Mouse (Mus musculus) midbrain, embryonic 16.5 days (tissue): Measurements from ENCODE around the gene Colca2. TPM values are rescaled to one million over a fixed set of nuclear protein-coding genes. Genes with fewer than 3 reads are reported as not detected.

Experiments
- ATAC-seq: fragments of 200-750 bp; cut with Nextera tagmentation; 2 replicates; pipeline ENCODE4 v1.8.0; 2017; ENCODE audit warnings: moderate TSS enrichment
- H3K27ac ChIP-seq: fragments of 300-500 bp; sonication (generic); 2 replicates; pipeline ENCODE4 v1.5.1; 2014; ENCODE audit warnings: mild to moderate bottlenecking, low read length, mixed read lengths
- H3K27me3 ChIP-seq: fragments of 300-500 bp; sonication (generic); 2 replicates; pipeline ENCODE4 v1.6.1; 2014; ENCODE audit warnings: low read depth, low read length, mixed read lengths; ENCODE audit not compliant: control insufficient read depth, insufficient read depth
- H3K36me3 ChIP-seq: fragments of 300-500 bp; sonication (generic); 2 replicates; pipeline ENCODE4 v1.6.1; 2014; ENCODE audit warnings: mild to moderate bottlenecking, low read length, moderate library complexity, mixed read lengths; ENCODE audit not compliant: control insufficient read depth, insufficient read depth
- H3K4me1 ChIP-seq: fragments of 300-500 bp; sonication (generic); 2 replicates; pipeline ENCODE4 v1.6.1; 2014; ENCODE audit warnings: mild to moderate bottlenecking, low read length, mixed read lengths; ENCODE audit not compliant: control insufficient read depth, insufficient read depth
- H3K4me2 ChIP-seq: fragments of 300-500 bp; sonication (generic); 2 replicates; pipeline ENCODE4 v1.6.1; 2014; ENCODE audit warnings: mild to moderate bottlenecking, low read length, mixed read lengths
- H3K4me3 ChIP-seq: fragments of 300-500 bp; sonication (generic); 2 replicates; pipeline ENCODE4 v1.5.1; 2014; ENCODE audit warnings: low read depth, mild to moderate bottlenecking, low read length, moderate library complexity, mixed read lengths
- H3K9ac ChIP-seq: fragments of 300-500 bp; sonication (generic); 2 replicates; pipeline ENCODE4 v1.6.1; 2014; ENCODE audit warnings: low read depth, low read length, mixed read lengths
- H3K9me3 ChIP-seq: fragments of 300-500 bp; sonication (generic); replicated peaks from 2 replicates; pipeline ENCODE4 v1.6.1; 2014; ENCODE audit warnings: mild to moderate bottlenecking, low read length, mixed read lengths; ENCODE audit not compliant: control insufficient read depth, poor library complexity, severe bottlenecking
- WGBS: fragments of 180-500 bp; shearing (Covaris S2); extraction: QIAGEN DNeasy Blood & Tissue Kit; methylation state at CpG from one replicate; pipeline ENCODE4 v1.1.7; 2014; 5-methylcytosine and 5-hydroxymethylcytosine counted together
- polyA plus RNA-seq: library from polyadenylated mRNA; unstranded; fragments of >200 nt; fragmentation: Nextera tagmentation; extraction: Ambion mirVana; gene quantifications from 2 replicates; pipeline ENCODE4 v1.2.1, GENCODE M21; 2015

Colca2 gene
- polyA plus RNA-seq, 1 experiment from 2014 or later: 0.38 TPM

DNA sequence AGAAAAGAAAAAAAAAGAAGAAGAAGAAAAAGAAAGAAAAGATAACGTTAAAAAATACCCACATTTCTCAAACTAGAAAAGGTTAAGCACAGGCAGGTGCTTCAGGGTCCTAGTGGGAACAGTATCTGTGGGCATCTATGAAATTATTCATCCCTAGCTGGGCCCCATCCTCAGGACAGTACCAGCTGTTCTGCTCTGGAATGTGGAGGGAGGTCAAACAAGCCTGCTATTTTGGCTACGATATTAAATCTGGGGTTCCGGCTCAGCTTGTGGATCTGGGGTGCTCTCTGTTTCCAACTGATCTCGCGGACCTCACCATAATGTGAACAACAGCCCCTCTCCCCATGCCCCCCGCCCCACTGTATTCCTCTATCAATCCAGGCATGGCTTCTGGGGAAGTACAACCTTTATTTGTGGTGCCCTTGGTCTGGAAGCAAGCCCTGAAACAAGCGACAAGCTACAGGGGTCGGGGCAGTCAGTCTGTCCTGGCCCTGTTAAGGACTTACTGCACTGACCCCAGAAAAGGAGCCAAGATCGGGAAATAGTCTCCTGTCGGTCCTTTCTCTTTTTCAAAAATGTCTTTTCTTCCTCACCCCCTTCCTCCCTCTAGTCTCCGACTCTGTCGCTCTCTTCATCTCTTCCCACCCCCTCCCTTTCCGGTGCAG, 403 bp downstream of the Colca2 start:
- H3K27ac ChIP-seq: no peak overlapping the region
- H3K4me3 ChIP-seq: peak overlapping the region; percentile 42
- peak overlapping the region; percentile 82 for H3K4me2 ChIP-seq
- H3K9ac ChIP-seq: peak overlapping the region; percentile 58
- 22% methylated on average over 13 of the region's 13 CpGs for WGBS
- ATAC-seq: peak; percentile 8; the same call in 1 of the 2 replicates
- H3K9me3 ChIP-seq: no peaks in the 10 kb centered on the region
- peaks cover 15% of the 10 kb centered on the region; the same call in 1 of the 2 replicates for H3K4me1 ChIP-seq
- H3K27me3 ChIP-seq: peaks cover 26% of the 10 kb centered on the region
- H3K36me3 ChIP-seq: no peaks in the 10 kb centered on the region

- H3K9me3 ChIP-seq: no peaks in the 10 kb centered on the region
- no peak for ATAC-seq
- no peak overlapping the region for H3K4me2 ChIP-seq
- H3K36me3 ChIP-seq: no peaks in the 10 kb centered on the region
- no peak overlapping the region for H3K9ac ChIP-seq
- H3K4me3 ChIP-seq: no peak overlapping the region
- H3K27me3 ChIP-seq: peaks cover 21% of the 10 kb centered on the region
- peaks cover 15% of the 10 kb centered on the region; the same call in 1 of the 2 replicates for H3K4me1 ChIP-seq
- WGBS: 21% methylated on average over 4 of the region's 4 CpGs
- H3K27ac ChIP-seq: no peak overlapping the region
These were observed 3.7 kb downstream of the Colca2 start for GRCm38 (mm10) chr9:51274678-51275077.

- WGBS: 69% methylated on average over 9 of the region's 9 CpGs
- Histone ChIP-seq H3K9ac (no peak overlapping the region), H3K9me3 (no peaks in the 10 kb centered on the region), H3K27me3 (peaks cover 12% of the 10 kb centered on the region), H3K36me3 (no peaks in the 10 kb centered on the region), H3K27ac (no peak overlapping the region), H3K4me1 (peaks cover 10% of the 10 kb centered on the region; the same call in 1 of the 2 replicates), H3K4me3 (no peak overlapping the region), H3K4me2 (no peak overlapping the region)
- ATAC-seq: no peak
These were observed 4.7 kb downstream of the Colca2 start for GRCm38 (mm10) chr9:51273581-51274154.

- Histone ChIP-seq H3K27me3 (no peaks in the 10 kb centered on the region; the same call in 1 of the 2 replicates), H3K9me3 (no peaks in the 10 kb centered on the region), H3K36me3 (no peaks in the 10 kb centered on the region), H3K4me3 (no peak overlapping the region), H3K4me2 (no peak overlapping the region), H3K27ac (no peak overlapping the region), H3K4me1 (no peaks in the 10 kb centered on the region; the same call in 1 of the 2 replicates), H3K9ac (no peak overlapping the region)
- ATAC-seq: no peak
- 82% methylated on average over 5 of the region's 5 CpGs for WGBS
These were observed 6.3 kb downstream of the Colca2 start for GRCm38 (mm10) chr9:51272102-51272501.

GRCm38 (mm10) chr9:51271073-51271472, 7.3 kb downstream of the Colca2 start:
- Histone ChIP-seq H3K27me3 (no peaks in the 10 kb centered on the region), H3K27ac (no peak overlapping the region), H3K4me2 (no peak overlapping the region), H3K9me3 (no peaks in the 10 kb centered on the region), H3K9ac (no peak overlapping the region), H3K36me3 (no peaks in the 10 kb centered on the region), H3K4me3 (no peak overlapping the region), H3K4me1 (no peaks in the 10 kb centered on the region; the same call in 1 of the 2 replicates)
- WGBS: 44% methylated on average over 8 of the region's 8 CpGs
- ATAC-seq: no peak

DNA sequence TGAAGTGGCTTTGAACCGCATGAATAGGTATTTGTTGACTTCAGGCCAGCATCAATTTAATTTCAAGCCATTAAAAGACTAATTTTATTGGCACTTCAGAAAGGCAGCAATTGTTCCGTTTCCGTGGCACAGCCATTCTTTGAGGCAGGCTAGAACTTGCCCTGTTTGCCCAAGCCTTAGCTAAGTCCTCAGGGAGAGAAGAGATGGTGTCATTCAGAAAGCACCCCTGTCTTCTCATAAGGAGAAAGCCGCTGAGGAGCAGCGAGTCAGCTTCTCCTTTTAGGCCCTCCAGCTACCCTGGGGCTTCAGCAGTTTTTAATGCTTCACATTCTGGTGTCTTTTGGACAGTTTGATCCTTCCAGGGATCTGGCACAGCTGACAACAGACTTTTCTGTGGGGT, 9.5 kb downstream of the Colca2 start:
- no peaks in the 10 kb centered on the region for H3K4me1 ChIP-seq
- H3K27ac ChIP-seq: no peak overlapping the region
- no peak for ATAC-seq
- H3K9ac ChIP-seq: no peak overlapping the region
- no peak overlapping the region for H3K4me2 ChIP-seq
- 77% methylated on average over 5 of the region's 5 CpGs for WGBS
- H3K36me3 ChIP-seq: no peaks in the 10 kb centered on the region
- H3K9me3 ChIP-seq: no peaks in the 10 kb centered on the region
- no peaks in the 10 kb centered on the region for H3K27me3 ChIP-seq
- no peak overlapping the region for H3K4me3 ChIP-seq

DNA sequence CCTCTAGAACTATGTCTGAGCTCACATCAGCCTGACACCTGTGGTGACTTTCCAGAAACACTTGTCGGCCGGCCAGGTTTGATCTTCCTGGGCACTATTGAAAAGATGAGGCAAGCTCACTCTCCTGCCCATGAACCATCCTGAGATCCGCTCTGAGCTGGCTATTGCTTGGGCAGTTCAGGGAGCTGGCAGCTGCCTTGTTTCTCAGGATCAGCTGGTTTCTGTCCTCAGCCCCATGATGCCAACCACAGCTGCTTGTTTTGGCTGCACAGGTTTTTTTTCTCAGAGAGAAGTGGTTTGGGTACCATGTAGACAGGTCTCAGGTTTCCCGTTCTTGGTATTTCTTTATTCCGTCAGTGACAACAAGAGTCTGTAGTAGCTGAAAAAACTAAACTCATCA, 19.9 kb downstream of the Colca2 start:
- H3K27me3 ChIP-seq: no peaks in the 10 kb centered on the region
- no peaks in the 10 kb centered on the region for H3K36me3 ChIP-seq
- no peak overlapping the region for H3K9ac ChIP-seq
- WGBS: 89% methylated on average over 5 of the region's 5 CpGs
- H3K4me3 ChIP-seq: no peak overlapping the region
- ATAC-seq: no peak
- H3K27ac ChIP-seq: no peak overlapping the region
- no peaks in the 10 kb centered on the region for H3K4me1 ChIP-seq
- H3K9me3 ChIP-seq: no peaks in the 10 kb centered on the region
- H3K4me2 ChIP-seq: no peak overlapping the region

- no peaks in the 10 kb centered on the region for H3K9me3 ChIP-seq
- H3K27me3 ChIP-seq: no peaks in the 10 kb centered on the region
- no peak overlapping the region for H3K4me2 ChIP-seq
- no peak overlapping the region for H3K27ac ChIP-seq
- H3K4me1 ChIP-seq: no peaks in the 10 kb centered on the region
- no peak; the same call in 1 of the 2 replicates for ATAC-seq
- no peak overlapping the region for H3K4me3 ChIP-seq
- WGBS: 55% methylated on average over 4 of the region's 4 CpGs
- H3K36me3 ChIP-seq: no peaks in the 10 kb centered on the region
- no peak overlapping the region for H3K9ac ChIP-seq
These were observed 21.4 kb downstream of the Colca2 start for GRCm38 (mm10) chr9:51256780-51257502.
